Mouse (Mus musculus): ENCODE data around the gene Fam83d. TPM values are rescaled to one million over a fixed set of nuclear protein-coding genes. Genes with fewer than 3 reads are reported as not detected.

Gene Fam83d
- total RNA-seq, 2 experiments from 2014 or later: 9.3 to 9.8 TPM

DNA sequence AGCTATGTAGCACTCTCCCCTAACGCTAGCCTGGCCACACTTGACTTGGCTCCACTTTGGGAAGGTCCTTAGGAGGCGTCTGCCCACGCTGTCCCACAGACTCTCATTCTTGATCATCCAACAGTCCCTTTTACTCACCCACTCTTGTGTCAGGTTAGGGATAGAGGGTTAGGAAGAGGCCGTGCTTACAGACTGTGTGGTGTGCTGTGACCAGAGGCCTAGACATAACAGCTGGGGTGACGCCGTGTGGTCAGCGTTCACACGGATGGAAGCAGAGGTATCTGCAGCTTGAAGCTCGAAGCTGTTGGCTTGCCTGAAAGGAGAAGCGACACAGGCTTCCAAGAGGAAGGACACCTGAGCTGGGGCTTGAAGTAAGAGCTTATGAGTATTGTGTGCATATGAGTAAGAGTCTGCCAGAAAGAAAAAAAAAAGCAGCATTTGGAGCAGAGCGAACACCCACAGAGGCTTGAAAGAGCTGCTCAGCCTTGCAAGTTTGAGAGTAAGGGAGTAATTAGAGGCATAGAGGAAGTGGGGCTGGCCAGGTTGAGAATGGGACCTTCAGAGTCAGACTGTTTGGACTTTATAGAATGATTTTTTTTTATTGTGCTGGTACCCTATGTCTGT lies 24.3 kb upstream of the Fam83d start:
- DNase-seq (ENCODE audit: low spot score in 2 of 2): no peak

DNA sequence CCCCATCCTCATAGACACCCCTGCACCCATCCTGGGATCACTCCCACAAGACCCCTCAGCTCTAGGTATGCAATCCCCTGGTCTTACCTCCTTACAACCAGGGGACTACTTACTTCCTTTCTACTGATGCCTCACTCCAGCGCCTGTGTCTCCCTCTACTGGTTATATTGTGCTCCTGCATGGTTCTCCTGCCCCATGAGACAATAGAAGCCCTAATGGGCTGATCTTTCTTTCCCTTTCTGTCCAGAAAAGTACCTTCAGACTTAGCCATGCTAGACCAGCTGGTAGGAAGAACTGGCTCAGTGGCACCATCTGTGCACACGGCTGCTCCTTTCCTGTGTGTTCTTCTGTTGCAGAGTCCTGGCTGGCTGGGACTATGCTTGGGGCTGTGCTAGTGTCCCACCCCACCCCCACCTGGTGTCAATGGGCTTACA lies 22.8 kb upstream of the Fam83d start:
- DNase-seq (ENCODE audit: low spot score in 2 of 2): no peak

DNA sequence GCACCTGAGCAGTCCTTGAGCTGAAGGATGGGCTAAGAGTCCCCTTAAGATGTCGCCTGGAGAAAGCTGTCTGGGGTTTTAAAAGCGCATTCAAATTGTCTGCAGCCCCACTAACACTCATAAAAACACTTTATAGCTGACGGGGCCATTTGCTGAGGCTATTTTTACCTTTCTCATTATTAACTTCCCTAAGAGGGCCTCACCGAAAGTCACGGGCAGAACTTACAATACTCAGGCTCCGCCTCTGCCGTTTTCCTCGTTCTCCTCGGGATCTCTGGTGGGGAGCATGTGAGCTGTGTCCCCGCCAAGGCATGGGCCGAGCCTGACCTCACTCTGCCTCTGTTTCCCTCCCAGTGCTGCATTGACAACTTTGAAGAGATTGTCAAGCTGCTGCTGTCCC lies 21.7 kb upstream of the Fam83d start:
- DNase-seq (ENCODE audit: low spot score in 2 of 2): no peak

DNA sequence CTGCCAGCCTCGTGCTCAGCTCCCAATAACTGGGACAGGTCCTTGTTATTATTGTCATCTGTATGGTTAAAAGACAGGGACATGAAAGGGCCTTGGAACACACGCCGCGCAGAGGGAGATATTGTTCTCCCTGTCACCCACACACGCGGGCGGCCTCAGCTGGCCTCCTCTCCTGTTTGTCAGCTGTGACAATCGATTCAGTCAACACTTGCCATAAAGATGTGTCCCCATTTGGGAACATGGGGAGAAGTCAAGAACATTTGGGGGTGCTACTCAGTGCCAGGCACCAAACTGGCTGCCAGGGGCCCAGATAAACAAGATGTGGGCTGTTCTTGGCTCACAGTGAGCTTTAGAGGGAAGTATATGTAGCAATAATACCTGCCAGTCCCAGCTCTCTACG lies 18.5 kb upstream of the Fam83d start:
- no peak for DNase-seq (ENCODE audit: low spot score in 2 of 2)

DNA sequence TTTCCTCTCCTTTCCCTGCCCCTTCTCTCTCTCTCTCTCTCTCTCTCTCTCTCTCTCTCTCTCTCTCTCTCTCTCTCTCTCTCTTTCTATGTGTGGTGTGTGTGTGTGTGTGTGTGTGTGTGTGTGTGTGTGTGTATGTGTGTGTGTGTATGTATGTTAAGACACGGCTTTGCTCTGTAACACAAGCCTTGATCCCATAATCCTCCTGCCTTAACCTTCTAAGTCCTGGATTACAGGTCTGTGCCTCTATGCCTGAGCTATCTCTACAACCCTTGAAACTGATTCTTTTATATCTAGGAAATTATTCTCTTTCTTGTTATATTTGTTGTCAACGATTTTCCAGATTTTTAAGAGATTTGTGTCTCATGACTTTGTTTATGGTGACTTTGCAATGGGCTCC lies 7.7 kb upstream of the Fam83d start:
- no peak for DNase-seq (ENCODE audit: low spot score in 2 of 2)

DNA sequence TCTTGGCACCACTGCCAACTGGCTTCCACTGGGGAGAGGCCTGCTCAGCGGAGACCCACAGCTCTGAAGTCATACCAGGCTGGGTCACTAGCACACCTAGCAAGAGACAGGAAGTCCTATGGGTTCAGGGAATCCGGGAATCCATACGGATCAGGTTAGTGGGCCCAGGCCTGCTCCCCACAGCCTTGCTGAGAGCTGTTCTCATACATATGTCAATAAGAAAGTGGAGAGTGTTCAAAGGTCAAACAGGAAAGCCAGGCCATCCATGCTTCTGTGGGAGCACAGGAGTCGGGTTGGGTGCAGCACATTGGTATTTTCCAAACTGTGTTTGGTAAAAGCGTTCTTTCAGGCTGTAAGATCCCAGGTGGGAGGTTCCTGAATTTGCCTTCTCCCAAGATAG lies 5.6 kb upstream of the Fam83d start:
- DNase-seq (ENCODE audit: low spot score in 2 of 2): no peak

DNA sequence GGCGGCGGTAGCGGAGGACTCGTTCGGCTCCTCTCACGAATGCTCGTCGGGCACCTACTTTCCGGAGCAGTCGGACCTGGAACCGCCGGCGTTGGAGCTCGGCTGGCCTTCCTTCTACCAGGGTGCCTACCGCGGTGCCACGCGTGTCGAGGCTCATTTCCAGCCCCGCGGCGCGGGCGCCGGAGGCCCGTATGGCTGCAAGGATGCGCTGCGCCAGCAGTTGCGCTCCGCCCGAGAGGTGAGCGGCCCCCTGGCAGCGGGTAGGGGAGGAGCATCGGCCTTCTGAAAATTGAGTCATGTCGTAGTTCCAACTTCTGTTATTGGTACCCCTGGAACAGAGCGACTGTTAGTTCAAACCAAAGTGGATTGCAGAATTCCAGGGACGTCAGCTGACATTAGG lies 457 bp downstream of the Fam83d start:
- no peak for DNase-seq (ENCODE audit: low spot score in 2 of 2)

DNA sequence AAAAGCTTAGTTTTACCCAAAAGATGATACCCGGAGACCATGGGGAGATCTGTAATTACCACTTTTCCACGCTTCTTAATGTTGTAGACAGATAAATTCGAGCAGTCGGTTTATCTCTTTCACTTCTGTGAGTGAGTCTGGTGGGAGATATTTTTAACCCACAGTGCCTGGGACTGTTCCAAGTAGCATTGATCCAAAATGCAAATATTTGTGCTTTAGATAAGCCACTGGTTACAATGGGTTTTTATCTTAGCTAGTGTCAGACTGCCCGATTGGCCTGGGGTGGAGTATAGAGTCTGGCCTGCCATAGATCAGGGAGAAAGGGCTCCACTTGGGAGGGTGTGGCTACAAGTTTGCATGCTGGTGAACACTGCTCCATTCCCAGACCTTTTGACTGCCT lies 878 bp downstream of the Fam83d start:
- DNase-seq (ENCODE audit: low spot score in 2 of 2): no peak

DNA sequence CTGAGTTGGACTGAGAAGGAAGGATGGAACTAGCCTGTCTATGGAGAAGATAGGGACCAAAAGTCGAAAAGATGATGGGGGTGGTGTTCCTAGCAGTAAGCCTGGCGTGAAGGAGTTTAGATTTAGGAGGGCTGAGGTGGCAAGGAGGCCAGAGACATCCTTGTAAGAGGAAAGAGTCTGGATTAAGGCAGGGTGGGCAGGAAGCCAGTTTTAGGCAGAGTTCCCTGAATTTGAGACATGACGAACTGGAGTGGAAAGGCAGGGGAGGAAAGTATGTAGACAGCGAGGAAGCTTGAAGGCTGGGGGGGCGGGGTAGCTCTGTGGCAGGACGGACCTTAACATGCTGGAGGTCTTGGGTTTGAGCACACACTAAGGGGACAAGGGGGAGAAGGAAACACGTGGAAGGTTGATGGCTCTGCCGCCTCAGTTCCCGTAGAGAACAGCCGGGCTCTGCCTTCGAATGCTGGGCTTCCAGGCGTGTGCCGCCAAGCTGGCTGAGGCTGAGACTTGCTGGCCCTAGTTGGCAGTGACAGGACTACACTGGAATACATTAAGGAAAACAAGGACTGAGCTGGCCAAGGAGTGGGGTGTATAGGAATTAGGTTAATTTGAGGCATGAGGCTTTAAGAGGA lies 2.3 kb downstream of the Fam83d start:
- peak; percentile 52 to 62 for DNase-seq (ENCODE audit: low spot score in 2 of 2)

DNA sequence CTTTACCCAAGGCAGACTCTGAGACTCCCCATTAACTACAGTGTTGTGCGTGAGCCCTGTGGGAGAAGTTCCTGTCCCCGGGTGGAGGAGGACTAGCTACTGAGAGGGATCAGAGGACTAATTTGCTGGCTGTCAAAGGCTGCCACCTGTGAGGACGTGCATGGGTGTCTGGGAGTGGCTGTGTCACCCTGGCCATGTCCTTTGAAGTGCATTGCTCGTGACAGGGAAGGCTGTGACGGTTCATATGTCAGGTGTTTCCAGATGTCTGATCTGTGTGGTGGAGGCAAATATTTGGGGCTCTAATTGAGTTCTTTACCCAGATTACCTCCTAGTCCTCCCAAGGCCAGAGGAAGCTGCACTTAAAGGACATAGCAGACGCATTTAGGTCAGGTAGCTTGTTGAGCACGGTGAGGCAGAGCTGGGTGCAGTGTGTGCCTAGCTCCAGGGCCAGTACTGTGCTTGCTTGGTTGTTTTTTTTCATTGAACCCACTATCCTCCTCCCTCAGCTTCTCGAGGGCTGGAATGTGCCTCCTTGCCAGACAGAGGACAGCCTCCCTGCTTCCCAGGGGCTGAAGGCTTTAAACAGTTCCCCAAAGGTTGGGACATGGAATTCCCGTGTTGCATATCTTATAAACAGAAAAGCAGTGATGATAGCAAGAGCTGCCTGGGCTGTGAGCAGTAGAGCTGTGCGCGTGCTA lies 3.3 kb downstream of the Fam83d start:
- no peak for DNase-seq (ENCODE audit: low spot score in 2 of 2)

DNA sequence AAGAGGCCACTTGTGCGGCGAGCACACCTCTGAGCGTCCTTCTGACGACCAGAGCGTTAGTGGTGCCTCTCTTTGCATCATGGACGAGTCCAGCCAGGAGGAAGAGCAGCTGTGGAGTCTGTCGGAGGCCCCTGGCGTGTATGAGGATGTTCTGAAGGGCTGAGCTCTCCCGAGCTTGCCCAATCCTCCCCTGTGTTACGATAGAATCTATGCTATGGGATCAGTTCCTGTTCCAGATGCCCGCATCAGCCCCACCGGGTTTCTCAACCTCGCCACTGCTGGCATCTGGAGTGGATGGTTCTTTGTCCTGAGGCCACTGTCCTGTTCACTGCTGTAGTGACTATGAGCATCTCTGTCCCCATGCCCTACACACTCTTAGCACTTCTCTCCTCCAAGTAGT lies 4.9 kb downstream of the Fam83d start:
- DNase-seq (ENCODE audit: low spot score in 2 of 2): no peak

DNA sequence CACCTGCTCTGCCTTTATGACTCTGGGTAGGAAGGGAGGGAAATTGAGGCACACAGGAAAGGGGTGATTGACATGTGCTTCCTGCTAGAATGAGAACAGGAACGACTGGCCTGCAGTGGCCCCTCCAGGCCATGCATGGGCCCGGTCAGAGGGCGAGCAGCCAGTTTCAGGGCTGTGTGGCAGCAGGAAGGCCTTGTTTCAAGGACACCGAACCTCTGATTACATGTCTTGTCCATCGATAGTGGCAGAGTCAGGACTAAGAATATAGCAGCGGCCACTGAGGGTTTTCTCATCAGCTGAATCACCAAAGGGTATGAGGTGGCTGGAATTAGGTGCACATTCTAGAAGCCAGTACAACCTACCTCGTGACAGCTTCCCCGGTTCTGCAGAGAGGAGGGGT lies 7.0 kb downstream of the Fam83d start:
- no peak for DNase-seq (ENCODE audit: low spot score in 2 of 2)

DNA sequence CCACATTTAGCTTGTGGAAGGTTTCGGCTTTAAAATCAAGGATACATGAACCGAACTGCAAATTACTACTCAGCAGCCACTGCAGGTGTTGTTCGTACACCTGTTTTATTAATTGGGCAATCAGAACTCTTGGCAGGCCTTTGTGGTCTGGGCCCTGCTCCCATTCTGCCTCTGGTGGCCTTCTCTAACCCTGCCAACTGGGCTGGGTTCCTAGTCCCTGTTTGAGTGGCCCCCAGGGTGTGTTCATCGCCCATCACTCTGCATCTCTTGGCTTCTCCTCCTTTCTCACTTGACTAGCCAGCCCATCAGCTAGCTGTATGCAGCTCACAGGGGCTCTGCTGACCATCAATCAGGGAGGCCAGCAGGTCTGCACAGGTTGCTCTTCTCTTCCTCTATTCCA lies 8.8 kb downstream of the Fam83d start:
- DNase-seq (ENCODE audit: low spot score in 2 of 2): no peak

DNA sequence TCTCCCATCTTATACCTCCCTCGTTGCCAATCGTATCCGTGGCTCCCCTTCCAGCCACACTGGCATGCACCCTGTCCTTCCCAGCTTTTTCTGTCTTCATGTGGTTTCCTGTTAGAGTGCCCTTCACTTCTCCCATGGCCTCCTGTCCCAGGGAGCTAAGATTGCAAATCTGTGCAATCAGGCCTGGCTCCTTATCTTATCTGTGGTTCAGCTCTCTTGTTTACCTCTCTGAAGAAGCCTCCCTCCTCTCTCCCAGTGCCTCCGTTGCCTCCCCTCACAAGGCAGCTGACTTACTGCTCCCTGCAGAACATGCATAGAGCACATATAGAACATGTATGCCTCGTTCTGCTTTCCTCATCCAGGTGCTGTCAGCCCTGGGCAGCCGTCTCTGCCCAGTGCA lies 9.6 kb downstream of the Fam83d start:
- no peak for DNase-seq (ENCODE audit: low spot score in 2 of 2)

DNA sequence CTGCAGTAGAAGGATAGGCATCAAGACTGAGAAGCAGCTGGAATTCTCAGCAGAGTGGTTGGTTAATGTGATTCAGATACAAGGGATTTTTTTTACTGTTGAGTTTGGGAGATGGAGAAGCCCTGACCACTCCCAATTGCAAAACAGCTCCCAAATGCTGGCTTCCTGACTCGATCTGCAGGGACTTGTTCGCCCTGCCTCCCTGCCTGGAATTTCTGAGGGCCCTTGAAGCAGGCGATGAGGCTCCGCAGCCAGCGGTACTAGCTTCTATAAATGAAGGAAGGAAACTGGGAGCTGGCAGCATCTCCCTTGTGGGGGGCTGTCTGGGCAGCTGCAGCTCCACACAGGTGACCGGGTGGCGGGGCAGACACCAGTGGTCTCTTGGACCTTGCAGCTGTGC lies 10.5 kb downstream of the Fam83d start:
- no peak for DNase-seq (ENCODE audit: low spot score in 2 of 2)

DNA sequence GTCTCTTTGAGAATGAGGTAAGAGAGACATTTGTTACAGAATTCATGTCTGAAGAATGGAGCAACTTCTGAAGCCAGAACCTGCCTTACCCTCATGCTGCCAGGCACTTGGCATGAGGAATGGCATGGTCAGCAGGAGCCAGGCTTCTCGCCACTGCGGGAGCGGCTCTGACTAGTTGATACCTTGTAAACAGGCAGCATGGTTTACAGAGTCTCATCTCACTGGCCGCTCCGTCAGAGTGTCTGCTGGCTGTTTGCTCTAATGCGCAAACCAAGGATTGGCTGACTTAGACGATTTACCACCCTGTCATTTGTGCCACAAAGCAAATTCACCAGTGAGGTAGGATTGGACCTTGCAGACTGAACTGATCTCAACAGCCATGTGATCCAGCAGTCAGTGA lies 13.2 kb downstream of the Fam83d start:
- DNase-seq (ENCODE audit: low spot score in 2 of 2): no peak

DNA sequence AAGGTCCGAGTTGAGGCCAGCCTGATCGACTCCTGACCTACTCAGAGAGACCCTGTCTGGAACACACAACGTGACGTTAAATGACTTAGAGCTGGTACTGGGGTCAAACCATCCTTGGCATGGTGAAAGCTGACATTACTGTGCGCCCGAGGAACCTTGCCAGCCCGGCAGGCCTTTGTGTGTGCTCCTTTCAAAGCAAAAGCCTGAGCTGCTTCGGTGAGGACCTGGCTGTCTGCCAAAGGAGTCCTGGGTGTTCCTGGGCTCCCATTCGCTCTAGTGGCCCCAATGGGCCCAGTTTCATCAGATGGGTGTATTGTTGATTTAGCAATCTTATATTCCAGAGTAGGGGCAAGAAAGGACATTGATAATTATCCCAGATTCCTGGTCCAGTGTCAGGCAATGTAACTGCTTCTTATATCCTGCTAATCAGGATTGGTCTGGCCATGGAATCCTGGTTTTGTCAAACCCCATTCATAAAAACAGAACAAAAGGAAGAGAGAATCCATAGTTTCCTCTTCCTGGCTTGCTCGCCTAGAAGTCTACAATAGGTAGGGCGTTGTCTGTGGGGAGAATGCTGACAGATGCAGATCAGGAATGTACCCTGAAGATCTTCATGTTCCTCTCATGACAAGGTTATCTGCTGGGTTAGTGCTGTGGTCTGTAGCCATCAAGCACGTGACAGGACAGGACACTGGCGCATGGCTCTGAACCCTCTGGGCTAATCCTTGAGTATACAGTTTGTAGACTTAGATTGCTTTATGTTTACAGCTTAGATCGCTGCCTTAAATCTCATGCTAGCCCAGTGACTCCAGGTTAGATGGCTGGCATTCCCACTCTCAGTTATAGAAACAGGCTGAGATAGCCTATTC lies 19.3 kb downstream of the Fam83d start:
- DNase-seq (ENCODE audit: low spot score in 2 of 2): no peak

DNA sequence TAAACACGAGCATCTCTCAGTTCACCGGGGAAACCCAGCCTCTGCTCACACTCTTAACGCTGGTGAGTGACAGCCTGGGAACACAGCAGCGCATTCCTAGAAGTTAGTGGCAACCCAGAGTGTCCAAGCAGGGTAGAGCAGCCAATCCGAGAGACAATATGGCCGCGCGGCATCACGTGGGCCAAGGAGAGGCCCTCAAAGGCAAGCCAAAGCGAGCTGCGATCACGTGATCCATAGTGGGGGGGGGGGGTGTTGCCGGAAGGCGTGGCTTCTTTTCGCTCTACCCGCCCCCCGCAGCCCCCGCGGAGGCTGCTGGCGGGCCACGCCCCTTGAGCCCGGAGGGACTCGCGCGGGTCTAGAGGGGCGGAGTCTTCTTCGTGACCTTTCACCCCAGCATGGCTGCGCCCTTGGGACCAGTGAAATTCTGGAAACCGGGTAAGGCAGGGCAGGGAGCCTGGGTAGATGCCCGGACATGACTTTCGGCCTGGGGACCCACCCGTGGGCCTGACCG lies 26.7 kb downstream of the Fam83d start, which contains the start of gene Dhx35:
Gene Dhx35 (plus strand): TSS at position 314 of the 511 bp plus-strand sequence.
- peak; percentile 81 to 90 for DNase-seq (ENCODE audit: low spot score in 2 of 2)

DNA sequence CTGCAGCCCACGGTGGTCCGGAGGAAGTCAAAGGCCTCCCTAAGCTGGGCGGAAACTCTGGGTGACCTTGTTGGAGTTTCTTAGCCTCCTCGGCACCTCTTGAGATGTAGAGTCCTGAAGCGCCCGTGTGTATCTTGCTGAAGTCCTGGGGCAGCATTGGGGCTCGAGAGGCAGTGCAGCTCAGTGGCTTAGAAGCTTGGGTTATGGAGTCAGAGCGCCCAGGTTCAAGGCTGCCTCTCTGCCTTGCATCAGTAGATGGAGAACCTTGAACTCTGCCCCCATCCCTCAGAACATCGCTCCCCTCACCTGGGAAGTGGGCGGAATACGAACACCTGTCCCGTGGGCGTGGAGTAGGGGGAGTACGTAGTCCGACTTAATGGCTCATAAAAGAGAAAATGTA lies 27.1 kb downstream of the Fam83d start:
- no peak for DNase-seq (ENCODE audit: low spot score in 2 of 2)

DNA sequence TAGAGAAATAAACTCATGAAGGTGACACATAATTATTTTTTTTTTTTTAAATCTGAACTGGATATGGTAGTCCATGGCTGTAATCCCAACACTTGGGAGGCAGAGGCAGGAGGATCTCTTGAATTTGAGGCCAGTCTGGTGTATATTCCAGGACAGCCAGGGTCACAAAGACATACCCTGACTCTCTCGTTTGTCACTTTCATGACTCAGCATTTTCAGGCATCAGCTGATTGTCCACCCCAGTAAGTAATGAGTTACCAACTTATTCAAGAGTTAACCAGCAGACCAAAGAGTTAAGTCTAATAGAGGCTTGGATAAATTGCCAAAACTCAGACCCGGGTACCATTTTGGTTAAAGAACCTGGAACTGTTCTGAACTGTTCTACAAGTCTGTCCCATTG lies 28.0 kb downstream of the Fam83d start:
- no peak for DNase-seq (ENCODE audit: low spot score in 2 of 2)

DNA sequence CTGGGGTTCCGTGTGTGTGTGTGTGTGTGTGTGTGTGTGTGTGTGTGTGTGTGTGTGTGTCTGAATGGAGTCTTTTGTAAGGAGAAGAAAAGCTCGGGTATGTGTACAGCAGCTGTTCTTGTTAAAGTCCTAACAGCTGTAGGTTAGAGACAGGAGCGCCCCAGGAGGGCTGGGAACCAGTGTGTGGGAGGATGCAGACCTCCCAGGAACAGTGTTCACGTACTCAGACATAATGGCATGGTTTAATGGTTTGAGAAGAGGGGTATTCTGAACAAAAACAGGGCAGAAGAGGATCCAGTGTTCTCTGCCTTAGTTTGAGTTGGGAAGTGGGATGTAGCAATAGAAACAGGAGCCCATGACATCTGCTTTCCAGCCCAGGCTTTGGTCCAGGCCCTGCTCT lies 31.4 kb downstream of the Fam83d start:
- no peak for DNase-seq (ENCODE audit: low spot score in 2 of 2)

DNA sequence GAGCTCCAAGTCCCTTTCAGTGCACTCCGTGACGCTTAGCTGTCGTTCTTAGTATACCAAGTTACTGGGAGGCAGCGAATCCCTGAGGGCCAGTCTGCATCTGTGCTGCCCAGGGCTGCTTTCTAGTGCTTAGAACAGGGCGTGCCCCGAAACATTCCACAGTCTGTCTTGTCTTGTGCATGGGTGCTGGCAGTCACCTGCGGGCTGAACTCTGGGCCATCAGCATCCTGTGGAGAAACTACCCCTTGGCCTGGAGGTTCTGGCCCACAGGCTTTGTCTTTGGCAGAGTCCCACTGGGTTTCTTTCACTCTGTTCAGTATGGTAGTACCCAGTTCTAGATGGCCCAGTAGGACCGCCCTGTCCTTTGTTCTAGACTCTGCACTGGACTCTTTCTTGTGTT lies 32.9 kb downstream of the Fam83d start:
- DNase-seq (ENCODE audit: low spot score in 2 of 2): no peak

Measured in gastrocnemius, postnatal 4 days (tissue).